In the genomic region with DNA sequence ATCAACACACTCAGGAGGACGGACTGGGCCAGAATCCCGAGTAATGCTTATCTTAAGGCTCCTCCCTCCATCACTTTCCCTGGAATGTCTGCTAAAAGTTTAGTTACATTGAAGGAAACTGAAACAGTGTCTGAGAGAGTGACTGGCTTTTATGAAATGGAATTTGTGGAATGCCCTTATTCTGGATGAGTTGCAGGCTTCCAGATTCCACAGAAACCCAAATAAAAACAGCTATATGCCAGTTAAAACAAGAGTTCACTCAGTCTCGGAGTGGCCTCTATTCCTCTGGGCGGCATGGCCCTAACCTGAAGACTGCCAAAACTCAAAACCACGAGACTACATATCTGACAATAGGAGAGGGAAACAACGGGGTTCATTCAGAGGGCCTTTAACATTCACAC, we compare ENCODE assay signal across 11 mouse cellular contexts. TPM values are rescaled to one million over a fixed set of nuclear protein-coding genes. Genes with fewer than 3 reads are reported as not detected.
DNase-seq lines count a peak whose midpoint lies in the region; ATAC-seq and TF ChIP-seq lines count a peak whose summit lies in the region.
"Had no signal": no experiment of that assay in that cellular context is flagged by ENCODE, and none has a peak within 500 bp of the region (broad histone marks: within the 10 kb centered on the region; RNA-seq: fewer than 3 reads in every experiment).

No protein-coding gene starts in this region.

- peak; percentile 11 to 23 for DNase-seq in heart, adult 18-20 months
- no peak for DNase-seq in heart, embryonic 10.5 days (ENCODE audit: low spot score)
- peak; percentile 13 to 16 for DNase-seq in kidney, postnatal 4 days
- no peak for DNase-seq in kidney, postnatal 36 days
- peak; percentile 33 for DNase-seq in lung, postnatal 25 days (ENCODE audit: low spot score)
- DNase-seq: cerebellum, postnatal 14 days; forebrain, postnatal 0 days had no signal

- TF ChIP-seq POLR2A in cortical plate, adult 2 months (IDR thresholded peaks at IDR 0.05; ENCODE audit: extremely low read depth, insufficient read depth, low read length), result no peak

- WGBS in heart, embryonic 10.5 days, result 48% methylated on average over 6 of the region's 6 CpGs

- no peak overlapping the region for H3K27ac ChIP-seq in heart, embryonic 10.5 days
- H3K27ac ChIP-seq in cortical plate, adult 2 months (ENCODE audit: insufficient read depth, low read length), result peak overlapping the region; percentile 56; the same call in 1 of the 2 replicates
- H3K27ac ChIP-seq: neural tube, embryonic 12.5 days had no signal

- TF ChIP-seq CTCF in cortical plate, adult 2 months (IDR thresholded peaks at IDR 0.05; ENCODE audit: extremely low read depth, insufficient read depth, low read length), result no peak

- H3K9me3 ChIP-seq in heart, embryonic 10.5 days, result no peaks in the 10 kb centered on the region
- H3K9me3 ChIP-seq: neural tube, embryonic 12.5 days had no signal

- no peak overlapping the region for H3K4me3 ChIP-seq in heart, embryonic 10.5 days
- H3K4me3 ChIP-seq in cortical plate, adult 2 months (ENCODE audit: insufficient read depth, low read length), result no peak overlapping the region
- H3K4me3 ChIP-seq: neural tube, embryonic 12.5 days had no signal

- ATAC-seq in monocyte, adult 5-6 weeks (replicated peaks; ENCODE audit: insufficient number of reproducible peaks, low FRiP score, low TSS enrichment, poor library complexity, severe bottlenecking), result no peak
- ATAC-seq in megakaryocyte, adult 5-6 weeks (ENCODE audit: poor library complexity, severe bottlenecking), result no peak
- ATAC-seq: forebrain, postnatal 0 days had no signal

- H3K4me1 ChIP-seq in heart, embryonic 10.5 days, result peaks cover 7% of the 10 kb centered on the region
- H3K4me1 ChIP-seq in cortical plate, adult 2 months (ENCODE audit: control insufficient read depth, insufficient read depth, low read length), result no peaks in the 10 kb centered on the region

- no peaks in the 10 kb centered on the region for H3K36me3 ChIP-seq in heart, embryonic 10.5 days
- H3K36me3 ChIP-seq: neural tube, embryonic 12.5 days had no signal

- H3K27me3 ChIP-seq in heart, embryonic 10.5 days (ENCODE audit: insufficient read depth, poor library complexity, severe bottlenecking), result no peaks in the 10 kb centered on the region
- H3K27me3 ChIP-seq: neural tube, embryonic 12.5 days had no signal

RNA-seq across cellular contexts. Expression of gene Arhgap5, which starts 10.5 kb away (rescaled TPM):
- total RNA-seq in heart, adult 18-20 months (2021), result 10 to 100 TPM; 71.7 to 77.4 TPM
- polyA plus RNA-seq in heart, embryonic 10.5 days (2016; fragmentation: Nextera tagmentation; extraction: Ambion mirVana), result 38.7 and 39.0 TPM in 2 replicates
- 50.5 and 52.6 TPM in 2 replicates for polyA plus RNA-seq in cortical plate, adult 2 months (2012; rRNA removed)
- total RNA-seq in monocyte, adult 5-6 weeks (2017), result 9.7 to 20.8 TPM (median 11.9 TPM) in 3 replicates
- total RNA-seq in megakaryocyte, adult 5-6 weeks (2015), result 10.6 and 12.8 TPM in 2 replicates
- 14.8 and 15.7 TPM in 2 replicates for total RNA-seq in megakaryocyte, adult 5-6 weeks (2017)

Comparison
In these comparisons a context has a peak if more than half of its experiments do, and no peak if none do; other contexts are left out.
1. DNase-seq: peak in heart, adult 18-20 months (2 of 2), kidney, postnatal 4 days (2 of 2) and lung, postnatal 25 days (single experiment); none in heart, embryonic 10.5 days (single experiment) and kidney, postnatal 36 days (0 of 2).